Mouse (Mus musculus) midbrain, embryonic 13.5 days (tissue): ENCODE measurements around the gene Pacsin2. TPM values are rescaled to one million over a fixed set of nuclear protein-coding genes. Genes with fewer than 3 reads are reported as not detected.
"Not testable (repeated sequence)": the region's sequence is repeated elsewhere in the genome, so short reads cannot be mapped to it uniquely, and the experiment has no call there.

Experiments
- ATAC-seq: fragments of 200-750 bp; cut with Nextera tagmentation; 2 replicates; pipeline ENCODE4 v1.8.0; 2017; ENCODE audit warnings: mild to moderate bottlenecking, moderate TSS enrichment, moderate library complexity
- H3K27ac ChIP-seq: fragments of 300-500 bp; sonication (generic); 2 replicates; pipeline ENCODE4 v1.5.1; 2015; ENCODE audit warnings: inconsistent platforms, mild to moderate bottlenecking, moderate library complexity
- H3K27me3 ChIP-seq: fragments of 300-500 bp; sonication (generic); 2 replicates; pipeline ENCODE4 v1.6.1; 2015; ENCODE audit warnings: mild to moderate bottlenecking, inconsistent platforms
- H3K36me3 ChIP-seq: fragments of 300-500 bp; sonication (generic); 2 replicates; pipeline ENCODE4 v1.6.1; 2015; ENCODE audit warnings: mild to moderate bottlenecking, inconsistent platforms
- H3K4me1 ChIP-seq: fragments of 300-500 bp; sonication (generic); replicated peaks from 2 replicates; pipeline ENCODE4 v1.6.1; 2015; ENCODE audit warnings: inconsistent platforms
- H3K4me2 ChIP-seq: fragments of 300-500 bp; sonication (generic); replicated peaks from 2 replicates; pipeline ENCODE4 v1.6.1; 2015; ENCODE audit warnings: moderate library complexity, mild to moderate bottlenecking, inconsistent platforms
- H3K4me3 ChIP-seq: fragments of 300-500 bp; sonication (generic); replicated peaks from 2 replicates; pipeline ENCODE4 v1.5.1; 2015; ENCODE audit warnings: mild to moderate bottlenecking, inconsistent platforms
- H3K9ac ChIP-seq: fragments of 300-500 bp; sonication (generic); replicated peaks from 2 replicates; pipeline ENCODE4 v1.6.1; 2015; ENCODE audit warnings: mild to moderate bottlenecking, inconsistent platforms
- H3K9me3 ChIP-seq: fragments of 300-500 bp; sonication (generic); 2 replicates; pipeline ENCODE4 v1.6.1; 2016; ENCODE audit warnings: mild to moderate bottlenecking, inconsistent platforms
- WGBS: fragments of 180-500 bp; shearing (Covaris S2); methylation state at CpG from one replicate; pipeline ENCODE4 v1.1.7; 2015; 5-methylcytosine and 5-hydroxymethylcytosine counted together
- polyA plus RNA-seq: library from polyadenylated mRNA; unstranded; fragments of >200 nt; fragmentation: Nextera tagmentation; extraction: Ambion mirVana; gene quantifications from 2 replicates; pipeline ENCODE4 v1.2.1, GENCODE M21; 2015

Pacsin2 gene
- polyA plus RNA-seq, 1 experiment from 2014 or later, result 27.1 TPM

- Histone ChIP-seq H3K27me3 (no peaks in the 10 kb centered on the region), H3K9ac (no peak overlapping the region), H3K4me3 (no peak overlapping the region), H3K36me3 (no peaks in the 10 kb centered on the region), H3K27ac (no peak overlapping the region), H3K9me3 (no peaks in the 10 kb centered on the region), H3K4me2 (no peak overlapping the region), H3K4me1 (no peaks in the 10 kb centered on the region)
- ATAC-seq, result no peak
- 79% methylated on average over 10 of the region's 10 CpGs for WGBS
Measured at GRCm38 (mm10) chr15:83473832-83474465, 9.5 kb upstream of the Pacsin2 start.

- ATAC-seq, result no peak
Measured at GRCm38 (mm10) chr15:83473251-83473650, 8.8 kb upstream of the Pacsin2 start.

GRCm38 (mm10) chr15:83471476-83471875, 7.1 kb upstream of the Pacsin2 start:
- Histone ChIP-seq H3K9ac (no peak overlapping the region), H3K36me3 (no peaks in the 10 kb centered on the region), H3K27me3 (no peaks in the 10 kb centered on the region), H3K4me2 (no peak overlapping the region), H3K4me1 (no peaks in the 10 kb centered on the region), H3K9me3 (no peaks in the 10 kb centered on the region), H3K27ac (no peak overlapping the region), H3K4me3 (no peak overlapping the region)
- WGBS, result 85% methylated on average over 7 of the region's 7 CpGs
- ATAC-seq, result no peak

More at GRCm38 (mm10) chr15:83473251-83473650, 8.8 kb upstream of the Pacsin2 start:
- Histone ChIP-seq H3K27ac (no peak overlapping the region), H3K4me1 (no peaks in the 10 kb centered on the region), H3K4me3 (no peak overlapping the region), H3K27me3 (no peaks in the 10 kb centered on the region), H3K36me3 (no peaks in the 10 kb centered on the region), H3K9ac (no peak overlapping the region), H3K4me2 (no peak overlapping the region), H3K9me3 (no peaks in the 10 kb centered on the region)
- WGBS, result 90% methylated on average over 1 of the region's 1 CpGs

GRCm38 (mm10) chr15:83470443-83470842, 6.0 kb upstream of the Pacsin2 start:
- Histone ChIP-seq H3K36me3 (no peaks in the 10 kb centered on the region), H3K9me3 (no peaks in the 10 kb centered on the region), H3K4me2 (no peak overlapping the region), H3K27ac (no peak overlapping the region), H3K9ac (no peak overlapping the region), H3K4me3 (no peak overlapping the region), H3K27me3 (no peaks in the 10 kb centered on the region), H3K4me1 (no peaks in the 10 kb centered on the region)
- ATAC-seq, result no peak
- 83% methylated on average over 8 of the region's 8 CpGs for WGBS

- Histone ChIP-seq H3K27me3 (no peaks in the 10 kb centered on the region), H3K4me2 (no peak overlapping the region), H3K36me3 (no peaks in the 10 kb centered on the region), H3K4me1 (no peaks in the 10 kb centered on the region), H3K4me3 (no peak overlapping the region), H3K9me3 (no peaks in the 10 kb centered on the region), H3K27ac (no peak overlapping the region), H3K9ac (no peak overlapping the region)
- WGBS, result 71% methylated on average over 6 of the region's 6 CpGs
- ATAC-seq, result no peak
Measured at GRCm38 (mm10) chr15:83469279-83469821, 4.9 kb upstream of the Pacsin2 start.

- no peak overlapping the region for H3K27ac ChIP-seq
- 89% methylated on average over 9 of the region's 9 CpGs for WGBS
Measured at GRCm38 (mm10) chr15:83467232-83467966, 3.0 kb upstream of the Pacsin2 start.

GRCm38 (mm10) chr15:83466331-83466730, 1.9 kb upstream of the Pacsin2 start:
- Histone ChIP-seq H3K27me3 (peaks cover 7% of the 10 kb centered on the region; the same call in 1 of the 2 replicates), H3K36me3 (no peaks in the 10 kb centered on the region), H3K9ac (no peak overlapping the region), H3K4me2 (no peak overlapping the region), H3K4me1 (peaks cover 14% of the 10 kb centered on the region), H3K9me3 (no peaks in the 10 kb centered on the region), H3K27ac (no peak overlapping the region), H3K4me3 (no peak overlapping the region)
- 80% methylated on average over 4 of the region's 4 CpGs for WGBS
- no peak for ATAC-seq

More at GRCm38 (mm10) chr15:83467232-83467966, 3.0 kb upstream of the Pacsin2 start:
- ATAC-seq, result no peak
- Histone ChIP-seq H3K9me3 (no peaks in the 10 kb centered on the region), H3K9ac (no peak overlapping the region), H3K36me3 (no peaks in the 10 kb centered on the region), H3K27me3 (peaks cover 7% of the 10 kb centered on the region; the same call in 1 of the 2 replicates), H3K4me2 (no peak overlapping the region), H3K4me3 (no peak overlapping the region), H3K4me1 (peaks cover 14% of the 10 kb centered on the region)

GRCm38 (mm10) chr15:83464905-83465650, 672 bp upstream of the Pacsin2 start:
- peaks cover 7% of the 10 kb centered on the region; the same call in 1 of the 2 replicates for H3K27me3 ChIP-seq
- ATAC-seq, result peak; percentile 11; the same call in 1 of the 2 replicates
- H3K27ac ChIP-seq, result no peak overlapping the region
- peak overlapping the region; percentile 68 for H3K4me3 ChIP-seq
- H3K9me3 ChIP-seq, result no peaks in the 10 kb centered on the region
- peaks cover 14% of the 10 kb centered on the region for H3K4me1 ChIP-seq
- H3K9ac ChIP-seq, result no peak overlapping the region
- H3K36me3 ChIP-seq, result no peaks in the 10 kb centered on the region
- WGBS, result 80% methylated on average over 19 of the region's 19 CpGs
- H3K4me2 ChIP-seq, result peak overlapping the region; percentile 90

GRCm38 (mm10) chr15:83463369-83464082, 880 bp downstream of the Pacsin2 start:
- H3K27me3 ChIP-seq, result peaks cover 7% of the 10 kb centered on the region; the same call in 1 of the 2 replicates
- WGBS, result 9% methylated on average over 17 of the region's 17 CpGs
- ATAC-seq, result no peak
- H3K9ac ChIP-seq, result peak overlapping the region; percentile 74
- peaks cover 14% of the 10 kb centered on the region for H3K4me1 ChIP-seq
- H3K4me3 ChIP-seq, result peak overlapping the region; percentile 68
- H3K36me3 ChIP-seq, result no peaks in the 10 kb centered on the region
- peak overlapping the region; percentile 90 for H3K4me2 ChIP-seq
- no peaks in the 10 kb centered on the region for H3K9me3 ChIP-seq
- no peak overlapping the region for H3K27ac ChIP-seq

- H3K4me1 ChIP-seq, result peaks cover 14% of the 10 kb centered on the region
- 93% methylated on average over 8 of the region's 8 CpGs for WGBS
- not testable (repeated sequence) for H3K4me2 ChIP-seq, ATAC-seq, H3K36me3 ChIP-seq, H3K27ac ChIP-seq, H3K27me3 ChIP-seq, H3K9ac ChIP-seq, H3K4me3 ChIP-seq, H3K9me3 ChIP-seq
Measured at GRCm38 (mm10) chr15:83462349-83462748, 2.1 kb downstream of the Pacsin2 start.

- Histone ChIP-seq H3K27ac (no peak overlapping the region), H3K4me1 (peaks cover 14% of the 10 kb centered on the region), H3K9ac (no peak overlapping the region), H3K27me3 (peaks cover 7% of the 10 kb centered on the region; the same call in 1 of the 2 replicates), H3K9me3 (no peaks in the 10 kb centered on the region), H3K4me2 (no peak overlapping the region), H3K4me3 (no peak overlapping the region), H3K36me3 (no peaks in the 10 kb centered on the region)
- ATAC-seq, result no peak
- WGBS, result 88% methylated on average over 3 of the region's 3 CpGs
Measured at GRCm38 (mm10) chr15:83460891-83461290, 3.5 kb downstream of the Pacsin2 start.
